ENCODE assay signal across 7 mouse cellular contexts in the genomic region with DNA sequence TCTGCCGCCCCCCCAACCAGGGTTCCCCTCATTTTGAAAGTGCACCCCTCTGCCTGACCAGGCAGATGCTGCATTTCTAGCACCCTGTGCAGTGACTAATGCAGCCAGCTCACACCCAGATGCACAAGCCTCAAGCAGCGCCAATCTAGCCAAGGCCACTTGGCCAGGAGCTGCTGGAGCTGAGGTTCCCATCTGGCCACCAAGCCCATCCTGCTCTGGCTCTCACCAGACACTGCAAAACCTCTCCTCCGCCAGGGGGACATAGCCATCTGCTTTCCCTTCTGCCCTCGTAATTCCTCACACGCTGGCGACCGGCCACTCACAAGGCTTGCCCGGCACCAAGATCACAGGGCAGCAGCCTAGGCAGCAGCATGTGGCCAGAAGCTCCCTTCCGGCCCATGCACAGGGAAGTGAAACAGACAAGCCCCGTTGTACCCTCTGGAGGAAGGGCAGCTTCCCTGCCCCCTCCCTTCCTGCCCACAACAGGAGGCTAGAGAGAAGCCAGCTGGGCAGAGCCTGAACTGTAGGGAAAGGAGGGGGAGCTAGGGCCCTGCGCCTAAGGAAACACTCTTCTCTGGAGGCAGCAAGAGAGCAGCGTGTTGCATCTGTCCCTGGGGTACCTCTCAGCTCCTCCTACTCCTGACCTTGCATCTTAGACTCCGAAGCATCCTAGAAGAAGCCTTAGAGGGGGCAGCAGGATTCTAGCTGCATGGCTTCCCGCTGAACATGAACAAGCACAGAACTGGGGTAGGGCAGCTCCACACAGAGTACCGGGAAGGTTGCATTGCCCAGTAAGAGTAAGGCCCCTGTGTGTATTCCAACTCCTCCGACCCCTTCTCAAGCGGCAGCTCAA.
DNase-seq lines count a peak whose midpoint lies in the region; ATAC-seq and TF ChIP-seq lines count a peak whose summit lies in the region.

No protein-coding gene starts in this region.

- WGBS in forebrain, embryonic 11.5 days = 13% methylated on average over 17 of the region's 17 CpGs
- 12% methylated on average over 17 of the region's 17 CpGs for WGBS in heart, embryonic 14.5 days
- WGBS in liver, adult 2 months = 40% methylated on average over 17 of the region's 17 CpGs
- WGBS in midbrain, postnatal 0 days = 23% methylated on average over 17 of the region's 17 CpGs

- no peak for TF ChIP-seq POLR2A in brain, embryonic 14.5 days (IDR thresholded peaks at IDR 0.05; ENCODE audit: borderline replicate concordance, extremely low read depth, insufficient read depth, insufficient read length, poor library complexity, severe bottlenecking)
- TF ChIP-seq POLR2A in liver, adult 2 months (IDR thresholded peaks at IDR 0.05; ENCODE audit: extremely low read depth, insufficient read depth, low read length) = no peak

- peaks cover 11% of the 10 kb centered on the region; the same call in 1 of the 2 replicates for H3K4me1 ChIP-seq in forebrain, embryonic 11.5 days (replicated peaks; ENCODE audit: control insufficient read depth, insufficient read depth, low read length)
- H3K4me1 ChIP-seq in heart, embryonic 14.5 days (ENCODE audit: control insufficient read depth in 2 of 2, insufficient read depth in 2 of 2, low read length in 2 of 2) = peaks cover 12 to 19% of the 10 kb centered on the region in 2 experiments
- no peaks in the 10 kb centered on the region for H3K4me1 ChIP-seq in liver, adult 2 months (ENCODE audit: control insufficient read depth, insufficient read depth, low read length)
- H3K4me1 ChIP-seq in midbrain, postnatal 0 days (ENCODE audit: insufficient read depth, low read length) = peaks cover 11% of the 10 kb centered on the region; the same call in 1 of the 2 replicates

- no peak overlapping the region for H3K27ac ChIP-seq in forebrain, embryonic 11.5 days (ENCODE audit: low read depth, low read length)
- no peak overlapping the region for H3K27ac ChIP-seq in heart, embryonic 14.5 days (replicated peaks in 1 of 2; ENCODE audit: control insufficient read depth in 1 of 2, insufficient read depth in 1 of 2, low read depth in 2 of 2, low read length in 2 of 2)
- no peak overlapping the region for H3K27ac ChIP-seq in liver, adult 2 months (replicated peaks; ENCODE audit: insufficient read depth, low read depth, low read length)
- no peak overlapping the region for H3K27ac ChIP-seq in midbrain, postnatal 0 days (ENCODE audit: low read depth, low read length)

- H3K9me3 ChIP-seq in forebrain, embryonic 11.5 days (ENCODE audit: control insufficient read depth, low read length) = no peaks in the 10 kb centered on the region
- no peaks in the 10 kb centered on the region for H3K9me3 ChIP-seq in heart, embryonic 14.5 days (ENCODE audit: control insufficient read depth, low read length)
- H3K9me3 ChIP-seq in midbrain, postnatal 0 days (ENCODE audit: low read length) = no peaks in the 10 kb centered on the region

- peak; percentile 59 for TF ChIP-seq CTCF in brain, embryonic 14.5 days (IDR thresholded peaks at IDR 0.05; ENCODE audit: borderline replicate concordance, extremely low read depth, insufficient read depth, insufficient read length)
- peak; percentile 66 for TF ChIP-seq CTCF in liver, adult 2 months (IDR thresholded peaks at IDR 0.05; ENCODE audit: low read depth, low read length)
- peak; percentile 70 for TF ChIP-seq CTCF in midbrain, postnatal 0 days (IDR thresholded peaks at IDR 0.05)

- peak overlapping the region; percentile 29 for H3K9ac ChIP-seq in forebrain, embryonic 11.5 days (ENCODE audit: low read length)
- peak overlapping the region; percentile 60 for H3K9ac ChIP-seq in heart, embryonic 14.5 days (ENCODE audit: low read length)
- no peak overlapping the region for H3K9ac ChIP-seq in liver, adult 2 months (ENCODE audit: low read depth, low read length)
- H3K9ac ChIP-seq in midbrain, postnatal 0 days (replicated peaks; ENCODE audit: low read length, poor library complexity, severe bottlenecking) = 0 out of 2 replicates have a peak overlapping the region, but pooled peaks have one; percentile 36

- peak; percentile 93 for DNase-seq in brain, embryonic 14.5 days (ENCODE audit: low read depth)
- DNase-seq in forebrain, embryonic 11.5 days (ENCODE audit: low spot score) = peak; percentile 78
- DNase-seq in kidney, postnatal 10 days = peak; percentile 88
- peak; percentile 33 for DNase-seq in liver, adult 2 months (ENCODE audit: extremely low read depth, low read depth, low spot score)
- peak; percentile 93 for DNase-seq in midbrain, postnatal 0 days (ENCODE audit: low spot score)
- peak; percentile 62 to 65 for DNase-seq in spleen, postnatal 36 days (ENCODE audit: low spot score in 2 of 2)

- H3K36me3 ChIP-seq in forebrain, embryonic 11.5 days (ENCODE audit: control insufficient read depth, insufficient read depth, low read length) = no peaks in the 10 kb centered on the region
- H3K36me3 ChIP-seq in heart, embryonic 14.5 days (ENCODE audit: control insufficient read depth, insufficient read depth, low read length) = no peaks in the 10 kb centered on the region
- no peaks in the 10 kb centered on the region for H3K36me3 ChIP-seq in liver, adult 2 months (ENCODE audit: control insufficient read depth, insufficient read depth, low read length)
- H3K36me3 ChIP-seq in midbrain, postnatal 0 days (ENCODE audit: insufficient read depth, low read length) = no peaks in the 10 kb centered on the region

- H3K4me3 ChIP-seq in forebrain, embryonic 11.5 days (ENCODE audit: low read depth, low read length) = no peak overlapping the region
- H3K4me3 ChIP-seq in heart, embryonic 14.5 days (ENCODE audit: control insufficient read depth in 1 of 2, insufficient read depth in 1 of 2, low read depth in 1 of 2, low read length in 2 of 2) = peak overlapping the region; percentile 29 to 36
- H3K4me3 ChIP-seq in liver, adult 2 months (ENCODE audit: insufficient read depth, low read depth, low read length) = peak overlapping the region; percentile 6; the same call in 1 of the 2 replicates
- no peak overlapping the region for H3K4me3 ChIP-seq in midbrain, postnatal 0 days (ENCODE audit: low read depth, low read length)

- no peaks in the 10 kb centered on the region for H3K79me2 ChIP-seq in liver, adult 2 months (ENCODE audit: control insufficient read depth, insufficient read depth, low read length)

- peak overlapping the region; percentile 45 for H3K4me2 ChIP-seq in forebrain, embryonic 11.5 days (ENCODE audit: low read depth, low read length, severe bottlenecking)
- peak overlapping the region; percentile 63 for H3K4me2 ChIP-seq in heart, embryonic 14.5 days (ENCODE audit: low read length)
- peak overlapping the region; percentile 9; the same call in 1 of the 2 replicates for H3K4me2 ChIP-seq in midbrain, postnatal 0 days (ENCODE audit: low read depth, low read length, poor library complexity, severe bottlenecking)

- ATAC-seq in forebrain, embryonic 11.5 days (replicated peaks; ENCODE audit: low FRiP score) = peak; percentile 86
- peak; percentile 79 for ATAC-seq in heart, embryonic 14.5 days (ENCODE audit: insufficient number of reproducible peaks, insufficient read depth, low FRiP score, low read depth)
- ATAC-seq in midbrain, postnatal 0 days (ENCODE audit: low FRiP score) = peak; percentile 89

- peaks cover 3% of the 10 kb centered on the region; the same call in 1 of the 2 replicates for H3K27me3 ChIP-seq in forebrain, embryonic 11.5 days (ENCODE audit: control insufficient read depth, insufficient read depth, low read length)
- H3K27me3 ChIP-seq in heart, embryonic 14.5 days (ENCODE audit: control insufficient read depth, insufficient read depth, low read length) = no peaks in the 10 kb centered on the region
- H3K27me3 ChIP-seq in liver, adult 2 months (ENCODE audit: control insufficient read depth, insufficient read depth, low read length) = no peaks in the 10 kb centered on the region
- H3K27me3 ChIP-seq in midbrain, postnatal 0 days (ENCODE audit: insufficient read depth, low read length) = peaks cover 4% of the 10 kb centered on the region; the same call in 1 of the 2 replicates

Comparison
In these comparisons a context has a peak if more than half of its experiments do, and no peak if none do; other contexts are left out.
1. DNase-seq: peak in every context shown above with its lines; median percentile 93 in brain, embryonic 14.5 days; 93 in midbrain, postnatal 0 days; 88 in kidney, postnatal 10 days; 78 in forebrain, embryonic 11.5 days; 64 in spleen, postnatal 36 days; 33 in liver, adult 2 months.
2. H3K4me2 ChIP-seq: peak in every context shown above with its lines; median percentile 63 in heart, embryonic 14.5 days; 45 in forebrain, embryonic 11.5 days; 9 in midbrain, postnatal 0 days.
3. H3K4me3 ChIP-seq: peak in heart, embryonic 14.5 days (2 of 2) and liver, adult 2 months (single experiment); none in forebrain, embryonic 11.5 days (single experiment) and midbrain, postnatal 0 days (single experiment).
4. Peak in every context shown above with its lines, with median percentiles within 50 percentile points of each other: CTCF ChIP-seq and ATAC-seq.